Mouse (Mus musculus) erythroblast, embryonic 14.5 days (primary cell): ENCODE data around the gene Rnf187.

Experiments
- GATA1 ChIP-seq: IDR thresholded peaks from 2 replicates; pipeline ENCODE4 v1.6.1; 2012; ENCODE audit warnings: low read length, inconsistent platforms, mixed read lengths
- TAL1 ChIP-seq: IDR thresholded peaks from 3 replicates; pipeline ENCODE4 v1.6.1; 2012; ENCODE audit warnings: low read length, inconsistent platforms, mixed read lengths

DNA sequence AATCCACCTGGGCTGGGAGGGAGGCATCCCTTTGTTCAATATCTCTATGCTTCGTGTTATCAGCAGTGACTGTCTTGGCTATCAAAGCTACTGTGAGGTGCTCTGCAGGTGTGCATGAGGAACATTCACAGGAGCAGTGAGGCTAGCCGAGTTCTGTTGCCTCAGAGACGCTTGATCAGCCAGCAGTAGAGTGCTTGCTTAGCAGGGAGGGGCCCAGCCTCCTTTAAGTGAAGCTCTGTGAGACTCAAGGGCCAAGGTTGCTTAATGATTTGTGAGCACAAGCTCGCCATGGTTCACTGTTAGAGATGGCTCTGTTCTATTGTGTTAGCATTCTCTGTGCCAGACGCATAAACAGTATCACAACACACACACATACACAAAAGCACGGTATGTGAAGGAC is 30.9 kb upstream of the Rnf187 start:
- TF ChIP-seq GATA1 (no peak), TAL1 (no peak)
